Mouse (Mus musculus) bone marrow, adult 2 months (tissue): ENCODE data around the gene Aldh1l1. TPM values are rescaled to one million over a fixed set of nuclear protein-coding genes. Genes with fewer than 3 reads are reported as not detected.

Experiments
- H3K27ac ChIP-seq: fragments of 200-500 bp; 2 replicates; pipeline ENCODE4 v1.5.1; 2012; ENCODE audit warnings: low read depth, mild to moderate bottlenecking, control low read depth, inconsistent platforms, low read length; ENCODE audit not compliant: control insufficient read depth, poor library complexity, insufficient read depth
- H3K4me1 ChIP-seq: fragments of 200-500 bp; 2 replicates; pipeline ENCODE4 v1.6.1; 2011; ENCODE audit warnings: low read length; ENCODE audit not compliant: control insufficient read depth, insufficient read depth
- H3K4me3 ChIP-seq: fragments of 200-500 bp; replicated peaks from 2 replicates; pipeline ENCODE3; 2011; ENCODE audit warnings: mild to moderate bottlenecking, low read depth, low read length, control low read depth; ENCODE audit not compliant: control insufficient read depth
- CTCF ChIP-seq: fragments of 200-500 bp; IDR thresholded peaks from 2 replicates; pipeline ENCODE4 v1.5.1; 2011; ENCODE audit warnings: low read length, control low read depth; ENCODE audit not compliant: control insufficient read depth, insufficient read depth
- POLR2A ChIP-seq: fragments of 200-500 bp; IDR thresholded peaks from 2 replicates; pipeline ENCODE4 v1.6.1; 2011; ENCODE audit warnings: low read depth, mild to moderate bottlenecking, control low read depth, low read length, borderline replicate concordance; ENCODE audit not compliant: control insufficient read depth
- WGBS: fragments of 180-500 bp; shearing (Covaris S2); methylation state at CpG from one replicate; pipeline ENCODE4 v1.1.7; 2018; 5-methylcytosine and 5-hydroxymethylcytosine counted together
- polyA plus RNA-seq: library from polyadenylated mRNA; stranded (reverse); fragments of >200 nt; gene quantifications from 2 replicates; pipeline ENCODE4 v1.2.4, GENCODE M21; 2011; ENCODE audit warnings: low replicate concordance; ENCODE audit not compliant: missing spikeins, insufficient read depth, insufficient read length

The Aldh1l1 gene
- polyA plus RNA-seq, 1 experiment: 4.5 TPM

GRCm38 (mm10) chr6:90474361-90474750 is 11.9 kb upstream of the Aldh1l1 start:
- Histone ChIP-seq H3K4me1 (no peaks in the 10 kb centered on the region), H3K27ac (no peak overlapping the region), H3K4me3 (no peak overlapping the region)
- WGBS: 82% methylated on average over 3 of the region's 3 CpGs
- TF ChIP-seq POLR2A (no peak), CTCF (no peak)

GRCm38 (mm10) chr6:90475176-90475853 is 10.9 kb upstream of the Aldh1l1 start:
- H3K27ac ChIP-seq: no peak overlapping the region
- no peaks in the 10 kb centered on the region for H3K4me1 ChIP-seq
- H3K4me3 ChIP-seq: no peak overlapping the region
- TF ChIP-seq CTCF (no peak), POLR2A (no peak)
- WGBS: 80% methylated on average over 4 of the region's 4 CpGs

GRCm38 (mm10) chr6:90475854-90476212 is 10.4 kb upstream of the Aldh1l1 start:
- Histone ChIP-seq H3K4me3 (no peak overlapping the region), H3K4me1 (no peaks in the 10 kb centered on the region), H3K27ac (no peak overlapping the region)
- 84% methylated on average over 3 of the region's 3 CpGs for WGBS
- TF ChIP-seq POLR2A (no peak), CTCF (no peak)

- 17% methylated on average over 14 of the region's 14 CpGs for WGBS
Measured at GRCm38 (mm10) chr6:90476941-90477518, 9.2 kb upstream of the Aldh1l1 start.

GRCm38 (mm10) chr6:90484249-90484648 is 2.0 kb upstream of the Aldh1l1 start:
- Histone ChIP-seq H3K27ac (no peak overlapping the region), H3K4me3 (no peak overlapping the region), H3K4me1 (no peaks in the 10 kb centered on the region)
- WGBS: 46% methylated on average over 3 of the region's 3 CpGs
- TF ChIP-seq POLR2A: no peak
- TF ChIP-seq CTCF: no peak

More at GRCm38 (mm10) chr6:90476941-90477518, 9.2 kb upstream of the Aldh1l1 start:
- H3K4me1 ChIP-seq: no peaks in the 10 kb centered on the region
- H3K27ac ChIP-seq: no peak overlapping the region
- TF ChIP-seq CTCF (no peak), POLR2A (no peak)
- no peak overlapping the region for H3K4me3 ChIP-seq

GRCm38 (mm10) chr6:90484876-90485275 is 1.4 kb upstream of the Aldh1l1 start:
- WGBS: 66% methylated on average over 5 of the region's 5 CpGs
- no peak overlapping the region for H3K4me3 ChIP-seq
- no peak overlapping the region for H3K27ac ChIP-seq
- H3K4me1 ChIP-seq: no peaks in the 10 kb centered on the region
- no peak for TF ChIP-seq POLR2A
- no peak for TF ChIP-seq CTCF

GRCm38 (mm10) chr6:90487531-90487930 is 1.3 kb downstream of the Aldh1l1 start:
- Histone ChIP-seq H3K4me1 (no peaks in the 10 kb centered on the region), H3K27ac (no peak overlapping the region), H3K4me3 (no peak overlapping the region)
- WGBS: 91% methylated on average over 1 of the region's 1 CpGs
- no peak for TF ChIP-seq CTCF
- no peak for TF ChIP-seq POLR2A

GRCm38 (mm10) chr6:90489532-90489931 is 3.3 kb downstream of the Aldh1l1 start:
- Histone ChIP-seq H3K4me1 (no peaks in the 10 kb centered on the region), H3K4me3 (no peak overlapping the region), H3K27ac (no peak overlapping the region)
- WGBS: 66% methylated on average over 3 of the region's 3 CpGs
- TF ChIP-seq POLR2A (no peak), CTCF (no peak)
